Mouse (Mus musculus): ENCODE data around the gene Prodh2. TPM values are rescaled to one million over a fixed set of nuclear protein-coding genes. Genes with fewer than 3 reads are reported as not detected.
"Not testable (repeated sequence)": the region's sequence is repeated elsewhere in the genome, so short reads cannot be mapped to it uniquely, and the experiment has no call there.

The Prodh2 gene
- polyA plus RNA-seq, 1 experiment from 2014 or later, result not detected

GRCm38 (mm10) chr7:30474999-30475398 lies 18.4 kb upstream of the Prodh2 start:
- no peak for ATAC-seq (ENCODE audit: insufficient number of reproducible peaks, insufficient read depth, low FRiP score, low read depth)
- H3K27me3 ChIP-seq (ENCODE audit: control insufficient read depth, insufficient read depth, low read length), result no peaks in the 10 kb centered on the region
- H3K4me3 ChIP-seq (ENCODE audit: low read depth, low read length), result no peak overlapping the region
- no peak overlapping the region for H3K4me2 ChIP-seq (replicated peaks; ENCODE audit: low read depth, low read length)
- H3K4me1 ChIP-seq (ENCODE audit: control insufficient read depth, insufficient read depth, low read length), result peaks cover 5% of the 10 kb centered on the region; the same call in 1 of the 2 replicates
- peaks cover 3% of the 10 kb centered on the region; the same call in 1 of the 2 replicates for H3K9me3 ChIP-seq (ENCODE audit: control insufficient read depth, low read depth, low read length)
- 61% methylated on average over 4 of the region's 4 CpGs for WGBS
- no peak overlapping the region for H3K9ac ChIP-seq (replicated peaks; ENCODE audit: low read depth, low read length)
- H3K36me3 ChIP-seq (ENCODE audit: control insufficient read depth, insufficient read depth, low read length), result no peaks in the 10 kb centered on the region
- no peak overlapping the region for H3K27ac ChIP-seq (ENCODE audit: low read length)

GRCm38 (mm10) chr7:30476136-30476535 lies 17.3 kb upstream of the Prodh2 start:
- not testable (repeated sequence) for H3K4me1 ChIP-seq (ENCODE audit: control insufficient read depth, insufficient read depth, low read length); ATAC-seq (ENCODE audit: insufficient number of reproducible peaks, insufficient read depth, low FRiP score, low read depth); H3K4me2 ChIP-seq (replicated peaks; ENCODE audit: low read depth, low read length); H3K9ac ChIP-seq (replicated peaks; ENCODE audit: low read depth, low read length); H3K4me3 ChIP-seq (ENCODE audit: low read depth, low read length); H3K27ac ChIP-seq (ENCODE audit: low read length); H3K36me3 ChIP-seq (ENCODE audit: control insufficient read depth, insufficient read depth, low read length); H3K27me3 ChIP-seq (ENCODE audit: control insufficient read depth, insufficient read depth, low read length); H3K9me3 ChIP-seq (ENCODE audit: control insufficient read depth, low read depth, low read length)
- 81% methylated on average over 6 of the region's 7 CpGs for WGBS

- Histone ChIP-seq H3K4me3 (ENCODE audit: low read depth, low read length) (peak overlapping the region; percentile 15; the same call in 1 of the 2 replicates), H3K9ac (replicated peaks; ENCODE audit: low read depth, low read length) (no peak overlapping the region), H3K27ac (ENCODE audit: low read length) (no peak overlapping the region), H3K36me3 (ENCODE audit: control insufficient read depth, insufficient read depth, low read length) (no peaks in the 10 kb centered on the region), H3K4me1 (ENCODE audit: control insufficient read depth, insufficient read depth, low read length) (peaks cover 5% of the 10 kb centered on the region; the same call in 1 of the 2 replicates), H3K4me2 (replicated peaks; ENCODE audit: low read depth, low read length) (peak overlapping the region; percentile 24), H3K9me3 (ENCODE audit: control insufficient read depth, low read depth, low read length) (no peaks in the 10 kb centered on the region), H3K27me3 (ENCODE audit: control insufficient read depth, insufficient read depth, low read length) (no peaks in the 10 kb centered on the region)
- 6% methylated on average over 31 of the region's 32 CpGs for WGBS
- ATAC-seq (ENCODE audit: insufficient number of reproducible peaks, insufficient read depth, low FRiP score, low read depth), result no peak
These were observed 15.7 kb upstream of the Prodh2 start for GRCm38 (mm10) chr7:30477415-30478381.

- no peak overlapping the region for H3K27ac ChIP-seq (ENCODE audit: low read length)
- H3K4me3 ChIP-seq (ENCODE audit: low read depth, low read length), result no peak overlapping the region
- no peak for ATAC-seq (ENCODE audit: insufficient number of reproducible peaks, insufficient read depth, low FRiP score, low read depth)
- H3K27me3 ChIP-seq (ENCODE audit: control insufficient read depth, insufficient read depth, low read length), result no peaks in the 10 kb centered on the region
- H3K4me1 ChIP-seq (ENCODE audit: control insufficient read depth, insufficient read depth, low read length), result no peaks in the 10 kb centered on the region
- H3K36me3 ChIP-seq (ENCODE audit: control insufficient read depth, insufficient read depth, low read length), result no peaks in the 10 kb centered on the region
- H3K9ac ChIP-seq (replicated peaks; ENCODE audit: low read depth, low read length), result no peak overlapping the region
- WGBS, result 15% methylated on average over 8 of the region's 8 CpGs
- H3K4me2 ChIP-seq (replicated peaks; ENCODE audit: low read depth, low read length), result no peak overlapping the region
- H3K9me3 ChIP-seq (ENCODE audit: control insufficient read depth, low read depth, low read length), result no peaks in the 10 kb centered on the region
These were observed 9.2 kb upstream of the Prodh2 start for GRCm38 (mm10) chr7:30484250-30484649.

- Histone ChIP-seq H3K27ac (ENCODE audit: low read length) (no peak overlapping the region), H3K4me1 (ENCODE audit: control insufficient read depth, insufficient read depth, low read length) (no peaks in the 10 kb centered on the region), H3K27me3 (ENCODE audit: control insufficient read depth, insufficient read depth, low read length) (no peaks in the 10 kb centered on the region), H3K4me2 (replicated peaks; ENCODE audit: low read depth, low read length) (no peak overlapping the region), H3K36me3 (ENCODE audit: control insufficient read depth, insufficient read depth, low read length) (no peaks in the 10 kb centered on the region), H3K4me3 (ENCODE audit: low read depth, low read length) (no peak overlapping the region), H3K9me3 (ENCODE audit: control insufficient read depth, low read depth, low read length) (no peaks in the 10 kb centered on the region), H3K9ac (replicated peaks; ENCODE audit: low read depth, low read length) (no peak overlapping the region)
- no peak for ATAC-seq (ENCODE audit: insufficient number of reproducible peaks, insufficient read depth, low FRiP score, low read depth)
- WGBS, result 27% methylated on average over 16 of the region's 16 CpGs
These were observed 3.0 kb upstream of the Prodh2 start for GRCm38 (mm10) chr7:30490251-30490956.

GRCm38 (mm10) chr7:30490957-30491307 lies 2.5 kb upstream of the Prodh2 start:
- no peaks in the 10 kb centered on the region for H3K9me3 ChIP-seq (ENCODE audit: control insufficient read depth, low read depth, low read length)
- no peaks in the 10 kb centered on the region for H3K36me3 ChIP-seq (ENCODE audit: control insufficient read depth, insufficient read depth, low read length)
- 14% methylated on average over 6 of the region's 6 CpGs for WGBS
- H3K4me1 ChIP-seq (ENCODE audit: control insufficient read depth, insufficient read depth, low read length), result no peaks in the 10 kb centered on the region
- H3K9ac ChIP-seq (replicated peaks; ENCODE audit: low read depth, low read length), result no peak overlapping the region
- ATAC-seq (ENCODE audit: insufficient number of reproducible peaks, insufficient read depth, low FRiP score, low read depth), result no peak
- H3K27me3 ChIP-seq (ENCODE audit: control insufficient read depth, insufficient read depth, low read length), result no peaks in the 10 kb centered on the region
- no peak overlapping the region for H3K4me2 ChIP-seq (replicated peaks; ENCODE audit: low read depth, low read length)
- H3K4me3 ChIP-seq (ENCODE audit: low read depth, low read length), result no peak overlapping the region
- H3K27ac ChIP-seq (ENCODE audit: low read length), result no peak overlapping the region

GRCm38 (mm10) chr7:30492765-30493164 lies 657 bp upstream of the Prodh2 start:
- Histone ChIP-seq H3K4me1 (ENCODE audit: control insufficient read depth, insufficient read depth, low read length) (no peaks in the 10 kb centered on the region), H3K4me2 (replicated peaks; ENCODE audit: low read depth, low read length) (no peak overlapping the region), H3K9me3 (ENCODE audit: control insufficient read depth, low read depth, low read length) (no peaks in the 10 kb centered on the region), H3K4me3 (ENCODE audit: low read depth, low read length) (no peak overlapping the region), H3K36me3 (ENCODE audit: control insufficient read depth, insufficient read depth, low read length) (no peaks in the 10 kb centered on the region), H3K9ac (replicated peaks; ENCODE audit: low read depth, low read length) (no peak overlapping the region), H3K27me3 (ENCODE audit: control insufficient read depth, insufficient read depth, low read length) (no peaks in the 10 kb centered on the region), H3K27ac (ENCODE audit: low read length) (no peak overlapping the region)
- 18% methylated on average over 4 of the region's 4 CpGs for WGBS
- no peak for ATAC-seq (ENCODE audit: insufficient number of reproducible peaks, insufficient read depth, low FRiP score, low read depth)

- not testable (repeated sequence) for H3K4me3 ChIP-seq (ENCODE audit: low read depth, low read length); H3K9me3 ChIP-seq (ENCODE audit: control insufficient read depth, low read depth, low read length); H3K4me1 ChIP-seq (ENCODE audit: control insufficient read depth, insufficient read depth, low read length); H3K4me2 ChIP-seq (replicated peaks; ENCODE audit: low read depth, low read length); H3K9ac ChIP-seq (replicated peaks; ENCODE audit: low read depth, low read length); H3K27ac ChIP-seq (ENCODE audit: low read length); H3K27me3 ChIP-seq (ENCODE audit: control insufficient read depth, insufficient read depth, low read length); ATAC-seq (ENCODE audit: insufficient number of reproducible peaks, insufficient read depth, low FRiP score, low read depth); H3K36me3 ChIP-seq (ENCODE audit: control insufficient read depth, insufficient read depth, low read length)
- 47% methylated on average over 5 of the region's 5 CpGs for WGBS
These were observed 2.2 kb downstream of the Prodh2 start for GRCm38 (mm10) chr7:30495506-30496042.

Data from stomach, embryonic 14.5 days (tissue).